Mouse (Mus musculus) megakaryocyte-erythroid progenitor cell, adult 5-6 weeks (primary cell): Measurements from ENCODE around the gene Ell3. TPM values are rescaled to one million over a fixed set of nuclear protein-coding genes. Genes with fewer than 3 reads are reported as not detected.

Experiments used
- ATAC-seq: replicated peaks from 2 replicates; pipeline ENCODE4 v1.8.0; 2016; ENCODE audit warnings: mild to moderate bottlenecking, inconsistent platforms; ENCODE audit not compliant: severe bottlenecking, poor library complexity, low FRiP score, low TSS enrichment
- total RNA-seq, 2 experiments: library from RNA; stranded (forward) in 1 of 2; stranded (reverse) in 1 of 2; fragments of 200-1000, 215-1000 nt in 1 of 2; fragments of >200 nt in 1 of 2; fragmentation: Nextera tagmentation in 1 of 2; gene quantifications; 2 replicates each; pipeline ENCODE4 v1.2.3; 2014 to 2017

Gene Ell3
- total RNA-seq, 2 experiments from 2014 or later: not detected

DNA sequence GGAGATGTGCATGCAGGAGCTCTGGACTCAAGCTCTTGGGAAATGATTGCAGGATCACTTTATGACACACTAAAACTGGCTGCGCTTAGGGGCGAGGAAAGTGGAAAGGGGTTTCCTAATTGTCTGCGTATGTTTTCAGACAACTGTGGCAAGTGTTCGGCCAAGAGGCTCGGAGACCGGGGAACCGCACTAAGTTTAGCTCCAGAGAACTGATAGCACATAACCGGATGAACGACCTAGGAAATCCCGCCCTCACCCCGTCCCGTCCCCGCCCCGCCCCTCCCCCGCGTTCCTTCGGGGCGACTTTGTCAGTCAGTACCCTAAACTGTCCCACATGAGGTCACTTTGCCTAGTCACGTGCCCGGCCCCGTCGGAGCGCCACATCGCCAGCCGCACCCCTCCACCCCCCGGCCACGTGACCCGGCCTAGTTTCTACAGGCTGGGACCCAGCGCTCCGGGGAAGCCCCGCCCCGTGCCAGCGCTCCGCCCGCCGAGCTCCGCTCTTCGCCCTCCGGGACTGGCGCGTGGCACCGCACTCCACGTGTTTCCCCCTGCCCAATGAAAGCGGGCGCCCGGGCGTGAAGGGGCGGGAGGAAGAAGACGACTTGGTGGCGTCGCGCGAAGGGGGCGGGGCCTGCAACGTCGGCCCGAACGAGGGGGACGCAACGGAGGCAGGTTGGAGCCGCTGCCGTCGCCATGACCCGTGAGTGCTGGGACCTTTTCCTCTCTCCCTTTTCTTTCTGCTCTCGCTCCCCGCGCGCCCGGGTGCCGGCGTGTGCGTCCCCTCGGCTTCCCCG is 4.9 kb upstream of the Ell3 start, which contains the start of gene Serf2:
Serf2 (plus strand) TSS at position 457 of the 797 bp plus-strand sequence.
- ATAC-seq: peak; percentile 95

DNA sequence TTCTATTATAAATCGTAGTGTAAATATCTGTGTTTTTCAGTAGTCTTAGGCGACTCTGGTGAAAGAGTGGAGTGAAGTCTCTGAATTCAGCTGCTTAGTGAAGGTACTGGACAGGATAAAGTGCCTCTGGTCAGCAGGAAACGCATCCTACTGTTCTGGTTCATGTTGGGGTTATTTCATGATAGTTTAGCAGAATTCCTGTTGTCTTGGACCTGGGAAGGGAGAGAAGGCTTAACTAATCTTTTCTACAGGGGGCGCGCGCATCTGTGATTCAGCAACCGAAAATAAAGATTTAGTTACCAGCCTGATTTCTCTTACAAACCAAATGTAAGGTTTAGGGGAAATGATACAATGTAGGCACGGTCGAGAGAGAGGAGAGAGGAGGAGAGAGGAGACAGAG is 4.1 kb upstream of the Ell3 start:
- ATAC-seq: no peak

GRCm38 (mm10) chr2:121447006-121447405 is 2.9 kb upstream of the Ell3 start:
- no peak for ATAC-seq

DNA sequence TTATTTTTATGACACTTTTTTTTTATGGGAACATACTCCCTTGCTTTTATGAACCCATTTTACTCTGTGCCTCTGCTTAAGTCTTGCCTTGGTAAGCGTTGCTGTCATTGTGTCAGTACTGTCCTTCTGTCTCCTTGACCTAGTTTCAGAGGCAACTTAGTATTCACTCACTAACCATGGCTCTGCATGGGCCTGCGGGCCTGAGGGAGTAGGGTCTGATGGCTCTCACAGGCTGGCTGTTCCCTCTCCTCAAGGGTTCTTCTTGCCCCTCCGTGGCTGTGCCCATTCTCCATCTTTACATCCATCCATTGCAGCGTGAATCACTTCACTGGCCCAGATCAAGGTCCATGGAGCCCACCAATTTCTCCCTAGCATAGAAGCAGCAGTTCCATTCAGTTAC is 2.4 kb upstream of the Ell3 start:
- no peak for ATAC-seq

DNA sequence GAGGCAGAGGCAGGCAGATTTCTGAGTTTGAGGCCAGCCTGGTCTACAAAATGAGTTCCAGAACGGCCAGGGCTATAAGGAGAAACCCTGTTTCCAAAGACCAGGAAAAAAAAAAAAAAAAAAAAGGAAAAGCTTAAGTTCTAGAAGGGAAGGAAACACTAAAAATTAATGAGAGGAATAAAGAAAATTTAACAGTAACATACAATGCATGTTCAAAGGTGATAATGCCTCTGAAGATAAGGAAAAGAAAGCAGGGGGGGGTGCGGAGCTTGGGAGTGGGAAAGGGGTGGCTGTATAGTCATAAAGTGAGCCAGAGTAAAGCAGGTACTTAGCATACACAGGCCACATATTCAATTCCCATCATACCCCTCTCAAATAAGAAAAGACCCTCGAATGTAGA is 1.0 kb upstream of the Ell3 start:
- no peak for ATAC-seq

DNA sequence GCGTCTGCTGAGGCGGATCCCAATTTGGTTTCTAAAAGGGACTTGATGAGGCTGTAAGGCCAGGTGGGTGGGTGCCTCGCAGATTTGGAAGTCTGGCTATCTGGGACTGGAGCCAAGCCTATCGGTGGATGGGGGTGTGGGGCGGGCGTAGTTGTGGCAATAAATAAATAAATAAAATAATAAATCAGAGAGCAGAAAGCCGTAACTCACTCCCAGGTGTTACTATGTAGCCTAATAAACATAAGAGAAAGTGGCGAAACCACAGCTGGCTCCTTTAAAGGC is 1.1 kb downstream of the Ell3 start:
- ATAC-seq: 0 out of 2 replicates have a peak, but pooled peaks have one; percentile 12

- peak; percentile 85 for ATAC-seq
Measured at GRCm38 (mm10) chr2:121442259-121443067, 1.6 kb downstream of the Ell3 start.

- no peak for ATAC-seq
Measured at GRCm38 (mm10) chr2:121441800-121442199, 2.3 kb downstream of the Ell3 start.

DNA sequence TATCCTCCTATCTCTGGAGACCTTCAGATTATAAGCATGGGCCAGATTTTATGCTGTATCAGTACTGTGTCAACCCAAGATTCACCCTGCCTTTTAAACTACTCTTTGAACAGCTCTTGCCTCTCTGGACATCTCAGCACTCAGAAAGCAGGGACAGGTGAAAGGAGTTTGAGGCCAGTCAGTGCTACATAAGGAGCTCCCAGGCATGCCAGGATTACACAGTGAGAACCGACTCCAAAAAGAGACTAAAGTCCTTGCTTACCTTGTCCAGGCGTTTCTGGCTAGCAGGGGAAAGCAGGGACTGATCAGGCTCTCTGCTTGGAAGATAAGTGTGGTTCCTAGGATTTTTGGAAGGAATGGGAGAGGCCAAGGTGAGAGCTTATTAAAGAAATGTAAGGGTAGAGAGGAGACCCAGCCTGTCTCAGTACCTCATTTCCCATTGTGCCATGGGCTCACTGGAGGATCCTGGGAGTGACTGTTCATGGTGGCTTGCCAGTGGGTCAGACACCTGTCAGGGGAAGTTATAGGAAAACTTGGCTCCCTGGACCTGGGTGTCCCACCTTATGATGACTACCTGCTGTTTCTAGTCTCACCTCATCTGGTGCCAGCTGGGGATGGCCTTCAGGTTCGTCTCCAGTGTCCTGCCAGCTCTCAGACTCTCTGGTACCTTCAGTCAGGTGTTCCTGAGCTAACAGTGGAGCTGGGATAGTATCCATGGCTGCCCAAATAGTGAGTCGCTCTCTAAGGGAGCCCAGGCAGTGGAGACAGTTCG is 3.1 kb downstream of the Ell3 start:
- no peak for ATAC-seq

GRCm38 (mm10) chr2:121439746-121440145 is 4.3 kb downstream of the Ell3 start:
- ATAC-seq: no peak

- ATAC-seq: peak; percentile 61; the same call in 1 of the 2 replicates
Measured at GRCm38 (mm10) chr2:121434854-121435253, 9.2 kb downstream of the Ell3 start.

- no peak for ATAC-seq
Measured at GRCm38 (mm10) chr2:121425890-121426289, 18.2 kb downstream of the Ell3 start.

- ATAC-seq: no peak
Measured at GRCm38 (mm10) chr2:121423166-121423565, 20.9 kb downstream of the Ell3 start.

DNA sequence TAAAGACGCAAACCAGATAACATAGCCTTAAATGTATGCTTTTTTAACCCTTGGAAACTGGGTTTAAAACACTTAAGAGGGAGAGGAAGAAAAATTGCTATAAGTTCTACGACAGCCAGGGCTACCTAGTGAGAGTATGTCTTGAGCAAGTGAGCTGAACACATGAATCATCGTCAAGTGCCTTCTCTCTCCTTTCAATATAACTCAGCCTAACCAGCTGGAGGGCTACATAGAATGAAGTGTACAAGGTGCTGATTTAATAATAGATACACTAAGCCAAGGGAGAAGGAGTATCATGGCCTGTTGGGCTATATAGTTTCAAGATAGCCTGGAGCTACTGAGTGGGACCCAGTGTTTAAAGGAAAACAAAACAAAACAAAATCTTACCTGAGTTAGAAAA is 25.6 kb downstream of the Ell3 start:
- no peak for ATAC-seq

DNA sequence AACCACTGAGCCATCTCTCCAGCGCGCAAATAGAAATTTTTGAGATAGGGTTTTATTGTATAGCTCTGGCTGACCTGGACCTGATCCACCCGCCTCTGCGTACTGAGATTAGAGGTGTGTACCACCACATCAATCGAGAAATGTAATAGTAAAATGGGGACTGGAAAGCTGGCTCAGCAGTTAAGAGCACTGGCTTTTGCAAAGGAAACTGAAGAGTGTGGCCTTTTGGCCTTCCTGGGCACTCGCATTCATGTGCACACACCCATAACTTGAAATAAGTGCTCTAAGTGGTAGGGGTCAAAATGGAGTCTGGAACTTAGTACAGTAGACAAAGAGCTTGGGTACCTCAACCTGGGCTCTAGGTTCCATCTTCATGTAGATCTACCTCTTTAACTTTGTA is 27.7 kb downstream of the Ell3 start:
- no peak for ATAC-seq

DNA sequence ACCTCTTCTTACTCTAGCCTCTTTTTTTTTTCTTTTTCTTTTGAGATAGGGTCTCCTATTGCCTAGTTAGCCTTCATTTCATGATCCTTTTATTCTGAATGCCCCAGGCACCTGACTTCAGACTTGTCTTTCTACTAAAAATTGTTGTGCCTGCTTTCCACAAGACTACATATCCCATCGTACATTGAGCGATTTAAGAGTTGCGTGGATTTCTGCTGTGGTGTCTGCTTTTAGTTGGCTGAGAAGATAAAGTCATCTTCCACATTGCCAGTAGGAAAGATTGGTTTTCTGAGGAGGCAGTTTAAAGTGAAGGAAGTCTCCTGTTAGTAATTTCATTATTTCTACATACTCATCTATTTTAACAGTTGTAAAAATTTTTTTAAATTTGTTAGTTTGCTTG is 28.5 kb downstream of the Ell3 start:
- no peak for ATAC-seq

GRCm38 (mm10) chr2:121415103-121415502 is 29.0 kb downstream of the Ell3 start:
- no peak for ATAC-seq

- ATAC-seq: peak; percentile 29; the same call in 1 of the 2 replicates
Measured at GRCm38 (mm10) chr2:121414139-121414685, 29.9 kb downstream of the Ell3 start.

DNA sequence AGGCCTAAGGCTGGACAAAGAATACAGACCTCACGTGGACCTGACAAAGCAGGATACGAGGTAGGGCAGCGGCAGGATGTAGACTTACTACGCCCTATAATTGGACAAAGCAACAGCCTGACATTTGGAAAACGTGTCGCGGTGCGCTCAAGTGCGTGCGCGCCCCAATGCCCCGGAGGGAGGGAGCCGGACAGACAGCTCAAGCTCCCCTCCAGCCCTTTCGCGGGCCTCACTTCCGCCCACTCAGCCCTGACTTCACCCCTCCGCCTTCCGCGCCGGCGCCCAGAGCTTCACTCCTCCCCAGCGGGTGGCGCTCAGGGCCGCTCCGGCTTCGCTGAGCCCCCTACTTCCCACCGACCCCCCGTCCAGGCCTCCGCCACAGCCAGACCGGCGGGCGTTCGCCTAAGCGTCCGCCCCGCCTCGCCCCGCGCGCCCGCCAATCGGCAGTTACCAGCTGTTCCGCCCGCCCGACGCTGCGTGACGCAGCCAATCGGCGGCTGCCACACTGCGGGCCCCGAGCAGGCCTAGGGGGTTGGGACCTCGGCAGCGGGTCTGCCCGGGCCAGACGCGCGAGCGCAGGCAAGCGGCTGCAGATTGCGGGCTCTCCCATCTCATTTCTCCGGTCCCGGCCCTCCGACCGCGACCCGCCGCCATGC is 30.6 kb downstream of the Ell3 start, which contains the start of the genes Pdia3 and Catsper2:
Pdia3 (plus strand) TSS at position 389 of the 656 bp plus-strand sequence.
Catsper2 (minus strand) TSS at position 406 of the 656 bp plus-strand sequence.
- ATAC-seq: peak; percentile 88
